Mouse (Mus musculus) lung, embryonic 16.5 days (tissue): ENCODE data around the gene Tvp23b. TPM values are rescaled to one million over a fixed set of nuclear protein-coding genes. Genes with fewer than 3 reads are reported as not detected.

Source experiments
- polyA plus RNA-seq: library from polyadenylated mRNA; unstranded; fragments of >200 nt; fragmentation: Nextera tagmentation; extraction: Ambion mirVana; gene quantifications from 2 replicates; pipeline ENCODE4 v1.2.1, GENCODE M21; 2015

Gene Tvp23b
- polyA plus RNA-seq, 1 experiment from 2014 or later: 79.5 TPM

Other genes starting within 250 kb of the Tvp23b start
- gene Lrrc75a, start 230.9 kb upstream of the Tvp23b start, polyA plus RNA-seq: 10.6 and 11.8 TPM in 2 replicates
- gene Mmgt2, start 230.8 kb upstream of the Tvp23b start, polyA plus RNA-seq: 34.6 and 38.1 TPM in 2 replicates
- gene Zfp287, start 147.6 kb upstream of the Tvp23b start, polyA plus RNA-seq: 5.4 and 5.8 TPM in 2 replicates
- gene Gm10428, start 126.4 kb upstream of the Tvp23b start, polyA plus RNA-seq: not detected in 2 replicates
- gene Zfp286, start 90.0 kb upstream of the Tvp23b start, polyA plus RNA-seq: 14.8 and 14.9 TPM in 2 replicates
- gene Trim16, start 59.2 kb upstream of the Tvp23b start, polyA plus RNA-seq: 23.2 and 25.0 TPM in 2 replicates
- 0.40 and 0.92 TPM in 2 replicates for gene Fbxw10, start 32.4 kb upstream of the Tvp23b start, polyA plus RNA-seq
- 0.21 and 0.52 TPM in 2 replicates for gene Cdrt4, start 71.7 kb downstream of the Tvp23b start, polyA plus RNA-seq
- 0.31 and 0.41 TPM in 2 replicates for gene Tekt3, start 182.2 kb downstream of the Tvp23b start, polyA plus RNA-seq
- gene Pmp22, start 249.5 kb downstream of the Tvp23b start, polyA plus RNA-seq: 298 and 312 TPM in 2 replicates